Mouse (Mus musculus) heart, adult 9 months (tissue): Measurements from ENCODE around the gene Hsbp1.

Experiments
- DNase-seq, 2 experiments: peaks; one replicate each; pipeline ENCODE4 v3.0.0; 2022; ENCODE audit warnings: low spot score in 2 of 2

The Hsbp1 gene

DNA sequence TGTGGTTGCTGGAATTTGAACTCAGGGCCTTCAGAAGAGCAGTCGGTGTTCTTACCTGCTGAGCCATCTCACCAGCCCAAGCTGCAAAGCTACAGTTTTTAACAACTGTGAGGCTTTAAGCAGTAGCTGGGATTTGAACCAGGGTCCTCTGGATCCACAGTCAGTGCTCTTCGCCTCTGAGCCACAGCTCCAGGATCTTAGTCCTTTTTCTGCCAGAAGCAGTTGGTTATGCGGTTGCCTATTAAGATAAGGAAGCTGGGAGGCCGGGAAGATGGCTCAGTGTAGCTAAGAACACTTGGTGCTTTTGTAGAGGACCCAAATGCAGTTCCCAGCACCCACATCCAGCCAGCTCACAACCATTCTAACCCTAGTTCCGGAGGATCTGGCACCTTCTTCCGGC, 42.7 kb downstream of the Hsbp1 start:
- no peak for DNase-seq

DNA sequence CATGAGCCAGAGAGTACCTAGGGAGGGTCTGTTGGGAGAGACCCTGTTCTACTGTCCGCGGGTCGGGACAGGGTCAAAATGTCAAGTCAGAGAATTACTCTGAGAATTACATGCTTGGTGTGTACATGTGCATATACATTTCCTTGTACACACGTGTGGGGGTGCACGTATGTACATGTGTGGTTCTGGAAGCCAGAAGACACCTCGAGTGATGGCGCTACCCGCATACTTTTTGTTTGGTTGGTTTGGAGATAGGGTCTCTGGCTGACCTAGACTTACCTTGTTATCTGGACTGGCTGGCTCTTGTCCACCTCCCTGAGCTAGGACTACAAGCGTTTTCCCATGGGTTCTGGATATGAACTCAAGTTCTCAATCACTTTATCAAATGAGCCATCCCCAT, 49.8 kb downstream of the Hsbp1 start:
- no peak for DNase-seq

- peak; percentile 93 to 95 for DNase-seq
Measured at GRCm38 (mm10) chr8:119394524-119395026, 50.3 kb downstream of the Hsbp1 start, which contains the start of gene Mlycd. TSS of gene Mlycd (plus strand) at chr8:119394878.

- DNase-seq = no peak
Measured at GRCm38 (mm10) chr8:119395072-119395950, 51.0 kb downstream of the Hsbp1 start.
